Mouse (Mus musculus) spleen, adult 2 months (tissue): ENCODE data around the gene Eef1a1. TPM values are rescaled to one million over a fixed set of nuclear protein-coding genes. Genes with fewer than 3 reads are reported as not detected.
"Not testable (repeated sequence)": the region's sequence is repeated elsewhere in the genome, so short reads cannot be mapped to it uniquely, and the experiment has no call there.

Experiments
- DNase-seq, 2 experiments: peaks; one replicate each; pipeline versions ENCODE4 v3.0.0 to v3.0.0-alpha.2; 2012 to 2021; ENCODE audit warnings: low spot score in 2 of 2, low read depth in 1 of 2
- H3K27ac ChIP-seq: fragments of 200-500 bp; 2 replicates; pipeline ENCODE4 v1.5.1; 2012; ENCODE audit warnings: low read length, inconsistent platforms; ENCODE audit not compliant: insufficient read depth
- H3K27me3 ChIP-seq: fragments of 200-500 bp; 2 replicates; pipeline ENCODE4 v1.6.1; 2012; ENCODE audit warnings: mild to moderate bottlenecking, moderate library complexity, low read length, inconsistent platforms; ENCODE audit not compliant: control insufficient read depth, insufficient read depth
- H3K36me3 ChIP-seq: fragments of 200-500 bp; 2 replicates; pipeline ENCODE4 v1.6.1; 2012; ENCODE audit warnings: mild to moderate bottlenecking, low read length, inconsistent platforms; ENCODE audit not compliant: control insufficient read depth, insufficient read depth
- H3K4me1 ChIP-seq: fragments of 200-500 bp; 2 replicates; pipeline ENCODE4 v1.6.1; 2011; ENCODE audit warnings: inconsistent platforms; ENCODE audit not compliant: control insufficient read depth, insufficient read depth, insufficient read length
- H3K4me3 ChIP-seq: fragments of 200-500 bp; 2 replicates; pipeline ENCODE4 v1.5.1; 2011; ENCODE audit warnings: mild to moderate bottlenecking, inconsistent platforms; ENCODE audit not compliant: insufficient read depth, insufficient read length; ENCODE audit errors: extremely low read depth
- CTCF ChIP-seq: fragments of 200-500 bp; IDR thresholded peaks from 2 replicates; pipeline ENCODE4 v1.5.1; 2011; ENCODE audit warnings: mild to moderate bottlenecking, inconsistent platforms; ENCODE audit not compliant: insufficient read depth, insufficient read length, insufficient replicate concordance; ENCODE audit errors: extremely low read depth
- POLR2A ChIP-seq: fragments of 200-500 bp; IDR thresholded peaks from 2 replicates; pipeline ENCODE4 v1.6.1; 2011; ENCODE audit warnings: low read depth, low read length, inconsistent platforms
- WGBS: fragments of 180-500 bp; shearing (Covaris S2); methylation state at CpG from one replicate; pipeline ENCODE4 v1.1.7; 2018; 5-methylcytosine and 5-hydroxymethylcytosine counted together
- polyA plus RNA-seq: library from polyadenylated mRNA; depleted of rRNA; stranded (reverse); fragments of >200 nt; gene quantifications from 2 replicates; pipeline ENCODE4 v1.2.3, GENCODE M21; 2012

Eef1a1 gene
- polyA plus RNA-seq, 1 experiment = 2,890 TPM

DNA sequence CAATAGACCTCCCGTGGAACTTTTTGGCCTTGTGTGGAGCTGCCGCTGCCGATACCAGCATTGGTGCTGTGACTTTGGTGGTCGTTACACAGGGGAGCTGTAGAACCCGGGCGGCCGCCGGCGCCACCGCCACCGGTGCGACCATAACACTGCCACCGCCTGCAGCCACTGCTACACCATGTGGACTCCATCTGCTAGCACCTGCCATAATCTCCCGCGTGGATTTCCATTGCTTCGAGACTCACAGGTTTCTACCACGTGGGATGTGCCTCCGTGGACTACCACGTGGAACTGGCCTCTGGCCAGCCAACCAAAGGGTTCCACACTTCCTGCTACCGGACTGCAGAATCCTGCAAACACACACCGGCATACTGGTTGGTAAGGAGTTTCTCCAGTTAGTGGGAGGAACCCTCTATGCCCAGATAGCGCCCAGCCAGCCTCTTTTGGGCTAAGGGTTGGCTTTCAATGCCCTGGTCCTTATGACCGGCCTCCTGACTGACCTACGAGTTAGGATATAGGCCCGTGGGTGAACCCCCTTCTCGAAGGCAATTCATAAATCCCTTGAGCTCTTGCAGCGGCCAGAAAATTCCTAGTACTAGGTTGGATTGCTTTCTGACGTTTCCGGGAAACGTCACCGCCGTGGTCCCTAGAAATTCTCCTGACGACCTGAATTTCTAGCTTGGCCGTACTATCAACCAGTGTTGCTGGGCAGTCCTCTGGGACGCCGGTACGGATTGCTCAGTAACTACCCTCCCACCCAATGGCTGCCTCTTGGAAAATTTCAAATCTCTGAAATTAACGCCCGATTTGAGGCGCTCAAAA is 32.0 kb upstream of the Eef1a1 start:
- no peaks in the 10 kb centered on the region for H3K27me3 ChIP-seq
- DNase-seq = peak in 1 of 2 experiments; percentile 4
- H3K4me3 ChIP-seq = peak overlapping the region; percentile 45
- H3K27ac ChIP-seq = no peak overlapping the region
- TF ChIP-seq CTCF (no peak), POLR2A (no peak)
- no peaks in the 10 kb centered on the region for H3K36me3 ChIP-seq
- peaks cover 3% of the 10 kb centered on the region; the same call in 1 of the 2 replicates for H3K4me1 ChIP-seq
- 8% methylated on average over 40 of the region's 40 CpGs for WGBS

DNA sequence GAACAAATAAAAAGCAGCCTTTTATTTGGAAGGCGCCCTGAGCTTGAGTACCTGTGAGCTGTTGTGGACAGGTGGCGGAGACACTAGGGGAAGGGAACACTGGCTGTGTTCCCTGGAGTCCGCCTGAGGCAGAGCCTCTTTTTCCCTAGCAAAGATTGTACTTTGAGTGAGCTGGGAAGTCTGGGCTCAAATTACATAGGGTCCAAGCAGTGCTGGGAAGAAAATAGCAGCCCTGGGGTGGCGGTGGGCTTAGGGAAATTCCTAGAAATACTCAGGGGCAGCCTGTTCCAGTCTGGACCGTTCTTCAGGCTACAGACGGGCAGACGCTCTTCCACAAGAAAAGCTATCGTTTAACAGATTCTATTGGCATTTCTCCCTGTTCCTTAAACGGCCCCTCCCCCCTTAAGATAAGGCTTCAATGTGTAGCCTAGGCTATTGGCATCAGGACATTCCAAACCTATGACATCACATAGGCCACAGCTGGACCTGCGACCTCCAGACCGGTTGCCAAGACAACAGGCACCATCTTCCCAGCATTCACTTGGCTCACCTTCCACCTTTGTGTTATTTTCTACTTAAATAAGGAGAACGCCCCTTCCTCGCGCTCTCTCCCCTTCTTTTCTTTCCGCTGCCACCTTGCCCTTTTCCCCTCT is 31.3 kb upstream of the Eef1a1 start:
- H3K27ac ChIP-seq = no peak overlapping the region
- peaks cover 3% of the 10 kb centered on the region; the same call in 1 of the 2 replicates for H3K4me1 ChIP-seq
- peak overlapping the region; percentile 45; the same call in 1 of the 2 replicates for H3K4me3 ChIP-seq
- no peaks in the 10 kb centered on the region for H3K27me3 ChIP-seq
- WGBS = 47% methylated on average over 15 of the region's 15 CpGs
- no peaks in the 10 kb centered on the region for H3K36me3 ChIP-seq
- TF ChIP-seq POLR2A (no peak), CTCF (no peak)
- DNase-seq = no peak

DNA sequence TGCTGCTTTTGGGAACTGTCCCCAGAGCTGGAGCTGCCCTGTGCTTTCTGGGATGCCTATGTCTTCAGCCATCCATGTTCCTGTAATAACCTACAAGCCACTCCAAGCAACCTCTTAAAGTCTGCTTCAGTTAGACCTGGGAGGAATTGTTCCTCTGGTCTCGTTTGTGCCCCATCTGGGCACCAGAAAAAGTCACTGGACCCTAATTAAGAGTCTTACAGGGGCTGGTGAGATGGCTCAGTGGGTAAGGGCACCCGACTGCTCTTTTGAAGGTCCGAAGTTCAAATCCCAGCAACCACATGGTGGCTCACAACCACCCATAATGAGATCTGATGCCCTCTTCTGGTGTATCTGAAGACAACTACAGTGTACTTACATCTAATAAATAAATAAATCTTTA is 28.3 kb upstream of the Eef1a1 start:
- WGBS = 73% methylated on average over 3 of the region's 3 CpGs
- not testable (repeated sequence) for H3K27me3 ChIP-seq, DNase-seq

DNA sequence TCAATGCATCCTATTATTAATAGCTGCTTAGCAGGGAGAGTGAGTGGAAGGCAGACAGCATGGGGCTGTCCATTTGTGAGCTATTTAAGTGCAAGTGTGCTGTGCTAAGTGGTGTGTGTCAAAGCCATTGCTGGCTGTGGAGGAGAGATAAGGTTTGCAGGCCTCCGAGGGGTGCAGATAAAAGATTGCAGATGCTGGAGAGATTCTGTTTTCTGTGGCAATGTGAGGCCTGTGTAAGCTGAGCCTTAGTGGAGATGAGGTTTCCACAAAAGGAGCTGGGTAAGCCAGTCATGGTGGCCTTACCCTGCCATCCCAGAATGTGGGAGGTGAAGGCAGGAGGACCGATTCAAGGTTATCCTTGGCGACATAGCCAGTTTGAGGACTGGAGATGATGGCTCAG is 27.2 kb upstream of the Eef1a1 start:
- no peak overlapping the region for H3K4me3 ChIP-seq
- H3K4me1 ChIP-seq = peaks cover 3% of the 10 kb centered on the region; the same call in 1 of the 2 replicates
- no peak for DNase-seq
- TF ChIP-seq CTCF = no peak
- H3K27me3 ChIP-seq = no peaks in the 10 kb centered on the region
- no peaks in the 10 kb centered on the region for H3K36me3 ChIP-seq
- no peak overlapping the region for H3K27ac ChIP-seq
- WGBS = 87% methylated on average over 3 of the region's 3 CpGs

More for the DNA sequence above, 28.3 kb upstream of the Eef1a1 start:
- not testable (repeated sequence) for H3K27ac ChIP-seq, H3K4me1 ChIP-seq, H3K4me3 ChIP-seq, H3K36me3 ChIP-seq

DNA sequence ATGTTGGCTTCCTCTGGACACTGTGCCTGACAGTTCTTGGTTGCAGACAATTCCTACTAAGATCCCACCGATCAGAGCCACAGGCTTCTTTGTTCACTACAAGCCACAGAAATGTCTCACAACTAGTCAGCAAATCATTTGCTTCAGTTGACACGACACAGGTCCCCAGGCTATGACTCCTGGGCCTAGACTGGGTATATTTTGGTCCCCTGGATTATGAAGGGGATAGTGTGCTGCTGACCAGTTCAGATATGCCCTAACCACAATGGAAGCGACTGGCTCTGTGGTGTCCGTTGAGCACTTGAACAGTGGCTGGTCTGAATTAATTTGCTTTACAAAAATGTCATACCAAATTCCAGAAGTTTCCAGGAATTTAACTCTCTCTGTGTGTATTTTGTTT is 25.7 kb upstream of the Eef1a1 start:
- no peak for DNase-seq
- Histone ChIP-seq H3K4me1 (no peaks in the 10 kb centered on the region), H3K4me3 (no peak overlapping the region), H3K36me3 (no peaks in the 10 kb centered on the region), H3K27me3 (no peaks in the 10 kb centered on the region), H3K27ac (no peak overlapping the region)
- 87% methylated on average over 4 of the region's 4 CpGs for WGBS
- no peak for TF ChIP-seq CTCF
- TF ChIP-seq POLR2A = no peak

- Histone ChIP-seq H3K27ac (no peak overlapping the region), H3K27me3 (no peaks in the 10 kb centered on the region), H3K4me1 (no peaks in the 10 kb centered on the region), H3K36me3 (no peaks in the 10 kb centered on the region), H3K4me3 (no peak overlapping the region)
- TF ChIP-seq CTCF (no peak), POLR2A (no peak)
- DNase-seq = no peak
- 53% methylated on average over 6 of the region's 6 CpGs for WGBS
Measured at GRCm38 (mm10) chr9:78513776-78514500, 25.0 kb upstream of the Eef1a1 start.

DNA sequence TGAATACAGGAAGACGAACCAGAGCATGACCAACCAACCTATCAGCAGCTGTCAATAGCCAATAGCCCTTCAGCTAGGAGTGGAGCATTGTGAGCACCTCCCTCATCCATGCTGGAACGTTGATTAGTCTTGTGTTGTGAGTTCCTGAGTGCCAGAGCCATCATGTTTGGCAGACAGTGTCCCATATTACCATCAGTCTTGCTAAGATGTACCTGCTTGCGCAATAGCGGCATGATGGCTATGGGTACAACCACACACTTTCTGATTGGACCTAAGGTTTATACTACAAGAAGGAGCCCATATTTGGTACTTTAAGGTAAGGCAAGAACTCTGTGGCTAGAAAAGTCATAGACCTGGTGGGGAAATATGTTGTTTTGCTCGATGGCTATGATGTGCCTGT is 22.8 kb upstream of the Eef1a1 start:
- WGBS = 91% methylated on average over 5 of the region's 5 CpGs
- H3K36me3 ChIP-seq = no peaks in the 10 kb centered on the region
- H3K27me3 ChIP-seq = no peaks in the 10 kb centered on the region
- no peaks in the 10 kb centered on the region for H3K4me1 ChIP-seq
- TF ChIP-seq POLR2A = no peak
- TF ChIP-seq CTCF = no peak
- no peak overlapping the region for H3K27ac ChIP-seq
- no peak overlapping the region for H3K4me3 ChIP-seq
- DNase-seq = no peak
